Mouse (Mus musculus): ENCODE data around the gene Snx32. TPM values are rescaled to one million over a fixed set of nuclear protein-coding genes. Genes with fewer than 3 reads are reported as not detected.
A peak's percentile ranks its signal among the peaks of the same experiment; 100 is the strongest.
"Not testable (repeated sequence)": the region's sequence is repeated elsewhere in the genome, so short reads cannot be mapped to it uniquely, and the experiment has no call there.

The Snx32 gene
- total RNA-seq, 2 experiments from 2014 or later, result 6.2 to 8.1 TPM

DNA sequence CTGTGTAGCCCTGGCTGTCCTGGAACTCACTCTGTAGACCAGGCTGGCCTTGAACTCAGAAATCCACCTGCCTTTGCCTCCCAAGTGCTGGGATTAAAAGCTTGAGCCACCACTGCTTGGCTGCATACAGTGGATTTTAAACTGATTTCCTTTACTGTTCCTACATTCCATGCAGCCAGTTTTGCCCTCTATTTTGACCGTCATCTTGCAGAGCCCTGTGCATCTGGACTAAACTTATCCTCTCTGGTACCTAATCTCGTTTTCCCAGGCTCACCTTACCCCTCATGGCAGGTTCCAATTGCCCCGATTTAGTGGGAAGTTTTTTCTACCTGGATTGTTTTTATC lies 2.6 kb upstream of the Snx32 start:
- intact Hi-C loops (cut with DNase I), result no loop called here
- no peak for DNase-seq (ENCODE audit: low spot score)

DNA sequence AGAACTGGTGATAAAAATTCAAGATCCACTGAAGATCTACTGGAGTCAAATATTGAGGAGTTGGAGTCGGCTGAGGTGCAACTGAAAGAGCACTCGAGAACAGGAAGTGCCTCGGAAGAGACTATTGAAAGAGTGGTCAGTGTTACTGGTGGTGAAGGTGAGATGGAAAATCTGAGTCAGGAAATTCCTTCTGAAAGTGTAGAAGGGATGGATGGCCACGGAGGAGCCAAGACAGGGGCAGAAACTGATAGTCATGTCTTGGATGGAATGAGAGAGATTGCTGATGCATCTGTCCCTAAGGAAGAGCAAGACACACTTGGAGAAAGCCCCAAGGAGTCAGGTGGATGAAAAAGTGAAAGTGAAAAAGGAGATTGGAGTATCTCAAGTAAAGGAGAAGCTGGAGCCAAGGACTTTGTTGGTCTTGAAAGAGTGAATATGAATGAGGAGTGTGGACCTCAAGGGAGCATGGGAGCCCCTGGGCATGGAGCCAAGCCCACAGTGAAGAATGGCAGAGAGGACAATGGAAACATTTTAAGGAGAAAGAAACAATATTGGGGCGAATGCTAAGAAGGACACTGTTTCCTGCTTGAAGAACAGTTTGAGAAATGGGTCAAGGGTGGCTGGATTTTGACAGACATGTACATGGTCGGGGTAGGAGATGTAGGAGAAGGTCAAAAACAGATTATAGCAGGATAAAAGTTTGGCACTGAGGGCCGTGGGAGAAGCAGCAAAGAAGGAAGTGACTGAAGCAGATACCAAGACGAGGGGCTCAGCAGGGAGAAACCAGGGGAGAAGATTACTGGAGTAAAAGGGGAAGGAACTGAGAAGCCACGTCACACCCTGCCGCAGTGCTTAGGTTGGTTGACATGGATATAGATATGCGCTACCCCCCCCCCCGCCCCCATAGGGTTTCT lies 2.0 kb upstream of the Snx32 start:
- intact Hi-C loops (cut with DNase I), result no loop called here
- DNase-seq (ENCODE audit: low spot score), result no peak

DNA sequence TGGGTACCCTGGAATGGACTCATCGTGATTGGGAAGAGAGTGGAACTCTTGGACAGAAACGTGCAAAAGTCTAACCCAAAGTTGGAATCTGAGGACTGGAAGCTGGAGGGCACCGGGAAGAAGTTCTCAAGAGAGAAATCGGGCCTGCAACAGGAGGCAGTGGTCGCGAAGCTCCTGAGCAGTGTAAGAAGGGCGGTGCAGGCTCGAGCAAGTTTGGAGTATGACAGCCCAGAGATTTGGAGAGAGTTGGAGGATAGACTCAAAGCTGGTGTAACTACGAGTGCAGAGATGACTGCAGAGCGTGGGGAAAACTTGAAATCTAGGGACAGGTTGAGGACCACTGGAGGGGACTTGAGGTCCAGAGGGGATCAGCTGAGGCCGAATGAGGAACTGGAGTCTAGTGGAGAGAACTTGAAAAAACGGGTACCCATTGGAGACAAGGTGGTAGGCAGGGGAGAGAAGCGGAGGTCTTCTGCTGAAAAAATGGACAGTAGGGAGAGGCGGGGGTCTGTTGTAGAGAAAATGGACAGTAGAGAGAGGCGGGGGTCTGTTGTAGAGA lies 815 bp upstream of the Snx32 start:
- no peak for DNase-seq (ENCODE audit: low spot score)
- intact Hi-C loops (cut with DNase I), result no loop called here

DNA sequence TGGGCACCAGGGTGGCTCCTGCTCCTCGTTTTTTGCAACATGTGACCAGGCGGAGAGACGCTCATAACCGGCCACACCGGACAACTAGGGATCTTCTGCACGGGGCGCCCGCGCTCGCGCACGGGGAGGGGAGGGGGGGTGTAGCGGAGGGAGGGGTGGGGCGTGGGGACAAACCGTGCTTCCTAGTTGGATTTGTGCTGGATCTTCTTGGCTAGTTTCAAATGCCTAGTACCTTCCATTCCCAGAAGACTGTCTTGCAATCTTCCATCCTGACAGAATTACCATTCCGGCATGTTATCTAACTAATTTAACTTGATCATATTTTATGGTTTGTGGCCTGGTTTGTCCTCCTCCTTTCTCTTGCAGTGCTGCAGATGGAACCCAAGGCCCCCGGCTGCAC lies 6.7 kb downstream of the Snx32 start, which contains the start of gene 1700020D05Rik:
TSS of gene 1700020D05Rik (minus strand) at position 101 of the 400 bp plus-strand sequence.
- DNase-seq (ENCODE audit: low spot score), result no peak
- intact Hi-C loops (cut with DNase I), result no loop called here

DNA sequence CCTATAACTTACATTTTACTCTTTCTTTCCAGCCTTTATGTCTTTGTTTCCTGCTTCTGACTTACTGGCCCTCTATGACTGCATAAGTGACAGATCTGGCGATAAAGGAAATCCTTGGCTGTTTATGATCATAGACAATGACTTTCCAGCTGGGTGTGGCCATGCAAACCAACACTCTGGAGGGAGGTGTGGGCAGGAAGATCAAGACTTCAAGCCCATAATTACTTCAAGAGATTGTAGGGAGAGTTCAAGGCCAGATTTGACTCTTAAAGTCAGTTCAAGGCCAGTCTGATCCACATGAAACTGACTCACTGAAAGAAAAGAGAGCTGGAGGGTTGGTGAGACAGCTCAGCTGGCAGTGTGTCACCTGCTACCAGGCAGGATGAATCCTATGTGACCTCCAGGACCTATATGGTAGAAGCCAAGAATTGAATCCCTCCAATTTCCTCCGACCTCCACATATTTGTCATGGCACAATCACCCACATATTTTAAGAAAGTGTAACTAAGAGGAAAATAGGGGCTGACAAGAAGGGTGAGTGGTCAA lies 9.9 kb downstream of the Snx32 start:
- no peak for DNase-seq (ENCODE audit: low spot score)
- intact Hi-C loops (cut with DNase I), result no loop called here

DNA sequence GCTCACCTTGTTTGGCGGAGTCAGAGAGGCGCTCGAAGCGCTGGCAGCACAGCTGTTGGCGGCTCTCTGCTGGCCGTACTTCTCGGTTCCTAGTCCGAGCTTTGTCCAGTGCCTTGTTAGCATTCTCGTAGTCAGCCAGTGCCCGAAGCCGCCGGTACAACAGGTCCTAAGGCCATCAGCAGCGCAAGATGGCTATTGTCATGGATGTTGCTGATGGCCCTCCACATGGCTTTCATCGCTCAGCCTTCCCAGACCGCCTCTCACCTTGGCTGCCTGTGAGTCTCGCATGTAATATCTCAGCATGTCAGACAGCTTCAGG lies 14.3 kb downstream of the Snx32 start:
- DNase-seq (ENCODE audit: low spot score), result no peak
- intact Hi-C loops (cut with DNase I), result no loop called here

DNA sequence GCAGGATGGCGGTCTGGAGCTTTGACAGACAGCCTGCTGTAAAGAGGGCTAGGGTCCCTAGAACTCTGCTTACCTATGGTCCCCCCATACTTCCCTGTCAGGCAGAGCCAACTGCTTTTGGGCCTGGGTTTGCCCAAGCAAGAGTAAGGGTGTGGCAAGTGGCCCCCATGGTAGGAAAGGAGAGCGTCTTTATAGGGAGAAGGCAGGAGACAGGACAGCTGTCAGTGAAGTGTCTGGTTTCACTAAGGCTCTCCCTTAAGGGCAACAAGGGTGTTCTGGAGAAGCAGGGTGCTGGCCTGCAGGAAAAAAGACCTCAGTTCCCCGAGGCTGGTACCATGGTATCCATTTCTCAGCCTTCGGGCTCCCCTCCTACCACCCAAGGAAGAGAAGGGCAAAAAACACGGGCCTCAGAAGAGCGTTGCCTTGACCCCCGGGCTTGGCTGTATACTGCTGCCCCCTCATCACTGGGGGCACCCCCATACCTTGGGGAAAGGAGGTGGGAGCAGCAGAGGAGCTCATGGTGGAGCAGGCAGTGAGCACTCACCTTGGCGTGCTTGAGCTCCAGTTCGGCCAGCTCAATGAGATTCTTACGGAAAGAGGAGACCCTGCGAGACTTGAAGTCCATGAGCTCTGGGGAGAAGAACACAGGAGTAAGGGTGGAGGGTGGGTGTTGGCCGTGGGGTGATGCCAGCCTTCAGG lies 14.8 kb downstream of the Snx32 start:
- intact Hi-C loops (cut with DNase I), result no loop called here
- no peak for DNase-seq (ENCODE audit: low spot score)

DNA sequence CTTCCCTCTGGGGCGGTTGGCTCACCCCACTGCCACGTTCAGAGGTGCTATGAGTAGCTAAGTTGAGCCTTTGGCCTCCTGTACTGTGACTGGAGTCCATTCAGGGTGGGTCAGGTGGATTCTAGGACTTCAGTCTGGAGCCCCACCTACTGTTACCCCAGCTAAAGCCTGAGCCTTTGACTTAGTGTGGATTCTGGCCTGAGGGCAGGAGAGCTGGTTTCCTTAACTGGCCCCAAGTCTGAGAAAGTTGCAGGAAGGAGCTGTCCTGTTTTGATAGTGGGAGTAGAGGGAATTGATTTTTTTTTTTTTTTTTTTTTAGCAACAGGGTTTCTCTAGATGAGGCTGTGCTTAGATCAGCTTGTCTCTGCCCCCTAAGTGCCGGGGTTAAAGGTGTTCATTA lies 16.0 kb downstream of the Snx32 start:
- DNase-seq (ENCODE audit: low spot score), result no peak
- intact Hi-C loops (cut with DNase I), result no loop called here

DNA sequence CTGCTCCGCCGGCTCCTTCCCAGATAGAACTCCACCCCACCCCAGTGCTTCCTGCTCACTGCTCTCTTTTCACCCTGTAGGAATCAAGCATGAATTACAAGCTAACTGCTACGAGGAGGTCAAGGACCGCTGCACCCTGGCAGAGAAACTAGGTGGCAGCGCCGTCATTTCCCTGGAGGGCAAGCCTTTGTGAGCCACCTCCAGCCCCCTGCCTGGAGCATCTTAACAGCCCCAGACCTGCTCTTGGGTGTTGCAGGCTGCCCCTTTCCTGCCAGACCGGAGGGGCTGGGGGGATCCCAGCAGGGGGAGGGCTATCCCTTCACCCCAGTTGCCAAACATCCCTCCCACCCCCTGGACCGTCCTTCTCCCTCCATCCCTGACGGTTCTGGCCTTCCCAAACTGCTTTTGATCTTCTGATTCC lies 17.0 kb downstream of the Snx32 start:
- intact Hi-C loops (cut with DNase I), result not testable (repeated sequence)

DNA sequence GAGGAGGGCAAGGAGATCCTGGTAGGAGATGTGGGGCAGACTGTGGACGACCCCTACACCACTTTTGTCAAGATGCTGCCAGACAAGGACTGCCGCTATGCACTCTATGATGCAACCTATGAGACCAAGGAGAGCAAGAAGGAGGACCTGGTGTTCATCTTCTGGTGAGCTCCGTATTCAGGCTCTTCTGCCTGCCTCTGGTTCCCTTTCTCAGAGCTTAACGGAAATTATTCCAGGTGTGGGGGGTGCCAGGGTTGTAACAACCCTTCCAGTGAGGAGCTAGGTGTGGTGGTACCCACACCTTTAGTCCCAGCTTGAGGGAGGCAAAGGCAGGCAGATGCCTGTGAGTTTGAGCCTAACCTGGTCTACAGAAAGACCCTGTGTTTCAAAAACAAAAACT lies 17.7 kb downstream of the Snx32 start:
- DNase-seq (ENCODE audit: low spot score), result no peak
- intact Hi-C loops (cut with DNase I), result no loop called here

More for the DNA sequence above, 17.0 kb downstream of the Snx32 start:
- DNase-seq (ENCODE audit: low spot score), result not testable (repeated sequence)

DNA sequence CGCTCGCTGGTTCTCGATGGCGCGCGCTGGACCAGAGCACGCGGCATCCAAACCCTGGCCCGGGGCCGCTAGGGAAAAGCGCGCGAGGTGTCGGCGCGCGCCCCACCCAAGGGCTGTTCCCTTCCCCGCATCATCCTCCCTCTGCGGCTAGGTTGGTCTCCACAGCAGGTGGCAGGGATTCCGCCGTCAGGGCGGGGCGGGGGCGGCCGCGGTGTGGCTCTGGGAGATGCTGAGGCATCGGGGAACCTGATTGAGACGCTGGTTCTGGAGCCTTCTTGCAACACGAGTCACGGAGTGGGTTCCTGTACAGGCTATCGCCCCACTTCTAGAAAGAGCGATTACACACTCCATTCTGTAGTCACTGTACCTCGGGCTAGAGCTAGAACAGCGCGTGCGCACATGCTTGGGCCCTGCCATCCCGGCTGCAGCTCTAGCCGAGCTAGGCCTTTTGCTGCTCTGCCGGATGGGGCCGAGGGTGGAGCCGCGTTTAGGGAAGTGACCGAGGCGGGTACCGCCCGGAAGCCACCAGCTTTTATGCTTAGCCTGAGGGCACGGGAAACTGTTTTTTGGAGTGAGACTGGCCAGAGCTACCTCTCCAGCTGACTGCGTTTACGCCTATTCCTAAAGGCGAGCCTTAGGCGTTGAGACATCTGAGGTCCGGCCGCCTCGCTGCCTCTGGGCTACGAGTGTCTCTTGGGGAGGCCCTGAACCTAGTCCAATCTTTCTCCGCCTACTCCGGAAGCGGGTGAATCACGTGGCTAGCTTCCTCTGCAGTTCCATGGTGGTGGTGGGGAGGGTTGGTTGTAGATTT lies 19.2 kb downstream of the Snx32 start:
- intact Hi-C loops (cut with DNase I), result loop anchor here (1.0 kb wide), 1 partner anchor 19 kb away; the partner anchor contains the start of gene Snx32

DNA sequence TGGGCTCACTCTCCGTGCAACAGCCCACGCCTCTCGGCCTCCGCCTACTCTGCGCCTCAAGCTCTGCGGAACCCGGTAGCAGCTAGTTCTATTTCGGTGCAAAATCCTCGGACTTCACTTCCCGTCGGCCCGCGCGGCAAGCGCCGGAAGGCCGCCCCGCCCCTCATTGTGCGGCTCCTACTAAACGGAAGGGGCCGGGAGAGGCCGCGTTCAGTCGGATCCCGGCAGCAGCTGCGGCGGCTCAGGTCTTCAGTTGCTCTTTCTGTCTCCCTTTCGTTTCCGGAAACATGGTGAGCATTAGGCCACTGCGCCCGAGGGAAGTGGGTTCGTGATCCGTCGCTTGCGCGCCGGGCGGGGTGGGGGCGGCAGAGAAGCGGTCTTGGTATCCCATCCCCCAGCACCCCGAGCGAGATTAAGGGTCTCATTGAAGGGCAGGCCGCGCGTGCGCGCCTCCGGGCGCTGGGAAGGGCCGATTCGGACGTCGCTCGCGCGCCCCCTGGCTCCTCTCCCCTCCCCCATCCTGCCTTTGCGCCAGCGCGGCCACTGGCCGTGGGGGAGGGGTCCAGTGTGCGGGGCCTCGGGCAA lies 19.9 kb downstream of the Snx32 start, which contains the start of gene Cfl1:
TSS of gene Cfl1 (plus strand) at position 143 of the 585 bp plus-strand sequence.
- DNase-seq (ENCODE audit: low spot score), result peak; percentile 95
- intact Hi-C loops (cut with DNase I), result no loop called here

More for the DNA sequence above, 19.2 kb downstream of the Snx32 start:
- peak; percentile 82 for DNase-seq (ENCODE audit: low spot score)

DNA sequence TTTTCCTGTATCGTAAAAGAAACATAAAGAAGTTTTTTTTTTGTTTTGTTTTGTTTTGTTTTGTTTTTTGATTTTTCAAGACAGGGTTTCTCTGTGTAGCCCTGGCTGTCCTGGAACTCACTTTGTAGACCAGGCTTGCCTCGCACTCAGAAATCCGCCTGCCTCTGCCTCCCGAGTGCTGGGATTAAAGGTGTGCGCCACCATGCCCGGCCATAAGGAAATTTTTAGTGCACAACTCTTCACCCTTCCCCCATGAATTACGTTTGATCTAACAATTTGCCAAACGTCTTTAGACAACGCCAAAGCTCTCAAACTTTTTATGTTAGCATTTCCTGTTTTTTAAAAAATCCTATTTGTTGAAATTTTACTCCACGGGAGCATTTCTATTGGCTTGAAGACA lies 20.6 kb downstream of the Snx32 start:
- intact Hi-C loops (cut with DNase I), result loop anchor here (5.0 kb wide), 1 partner anchor 122 kb away; the partner anchor contains the start of genes Banf1 and Eif1ad

DNA sequence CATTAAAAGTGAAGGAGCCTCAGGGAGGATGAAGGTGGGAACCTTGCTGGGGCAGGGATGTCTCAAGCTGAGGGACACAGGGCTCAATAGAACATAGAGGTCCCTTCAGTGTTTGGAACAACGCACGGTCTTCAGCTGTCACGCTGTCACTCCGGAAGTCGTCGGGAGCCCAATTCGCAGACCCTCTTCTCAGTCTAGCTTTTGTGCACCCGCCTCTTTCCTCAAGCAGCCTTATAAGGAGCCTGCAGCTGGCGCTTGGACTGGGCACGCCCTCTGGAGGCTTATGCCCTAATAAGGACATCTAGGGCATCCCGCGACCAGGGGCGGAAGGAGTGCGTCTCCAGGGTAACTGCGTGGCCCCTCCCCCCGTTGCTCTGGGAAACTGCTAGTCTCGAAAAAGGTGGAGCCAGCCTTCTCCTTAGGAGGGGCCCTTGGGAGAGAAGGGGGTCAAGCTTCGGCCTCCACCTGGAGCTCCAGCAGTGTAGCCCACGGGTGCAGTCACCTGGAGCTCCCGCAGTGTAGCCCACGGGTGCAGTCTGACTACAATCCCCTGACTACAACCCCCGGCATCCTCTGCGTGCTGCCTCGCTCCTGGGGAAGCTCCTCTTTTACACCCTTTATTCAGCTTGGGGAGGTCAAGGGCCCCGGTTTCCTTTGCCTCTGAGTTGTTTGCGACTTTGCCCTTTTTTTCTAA lies 21.3 kb downstream of the Snx32 start:
- intact Hi-C loops (cut with DNase I), result loop anchor here (5.0 kb wide), 1 partner anchor 122 kb away; the partner anchor contains the start of genes Banf1 and Eif1ad
- peak; percentile 97 for DNase-seq (ENCODE audit: low spot score)

More for the DNA sequence above, 20.6 kb downstream of the Snx32 start:
- not testable (repeated sequence) for DNase-seq (ENCODE audit: low spot score)

DNA sequence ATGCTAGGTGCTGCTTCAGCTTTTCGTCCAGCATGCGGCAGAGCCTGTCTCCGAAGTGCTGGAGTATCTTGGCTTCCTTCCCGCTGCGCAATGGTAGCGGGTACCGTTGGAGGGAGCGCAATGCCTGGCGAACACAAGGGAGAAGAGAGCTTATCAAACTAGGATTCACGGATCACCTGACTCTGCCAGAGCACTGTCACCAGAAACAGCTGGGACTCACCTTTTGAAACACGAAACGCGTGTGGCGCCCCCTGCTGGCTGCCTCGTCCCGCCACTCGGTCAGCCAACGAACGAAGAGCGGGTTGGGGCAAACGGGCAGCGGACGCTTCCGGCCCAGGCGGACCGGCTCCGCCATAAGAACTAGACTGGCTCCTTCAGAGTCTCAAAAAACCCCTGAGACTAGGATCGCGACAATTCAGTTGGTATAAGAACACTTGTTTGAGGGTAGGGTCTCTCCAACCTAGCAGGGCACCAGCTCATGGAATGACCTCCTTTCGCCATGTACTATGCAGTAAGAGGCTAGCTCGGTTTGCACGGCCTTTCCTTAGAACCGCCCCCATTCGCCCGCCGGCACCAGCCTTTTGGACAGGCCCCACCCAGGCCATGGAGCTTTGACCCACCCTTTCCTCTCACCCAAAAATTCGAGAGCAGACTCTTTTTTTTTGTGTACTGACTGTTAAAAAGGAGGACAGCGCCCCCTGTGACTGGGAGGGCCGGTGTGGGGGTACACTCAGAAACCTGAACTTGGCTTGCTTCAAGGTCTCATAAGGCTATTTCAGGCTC lies 22.4 kb downstream of the Snx32 start, which contains the start of gene Mus81:
TSS of gene Mus81 (minus strand) at position 635 of the 783 bp plus-strand sequence.
- DNase-seq (ENCODE audit: low spot score), result peak; percentile 94
- intact Hi-C loops (cut with DNase I), result loop anchor here (1.0 to 5.0 kb wide), 3 partner anchors 23 to 121 kb away; partner anchors contain the start of genes Banf1 and Eif1ad

DNA sequence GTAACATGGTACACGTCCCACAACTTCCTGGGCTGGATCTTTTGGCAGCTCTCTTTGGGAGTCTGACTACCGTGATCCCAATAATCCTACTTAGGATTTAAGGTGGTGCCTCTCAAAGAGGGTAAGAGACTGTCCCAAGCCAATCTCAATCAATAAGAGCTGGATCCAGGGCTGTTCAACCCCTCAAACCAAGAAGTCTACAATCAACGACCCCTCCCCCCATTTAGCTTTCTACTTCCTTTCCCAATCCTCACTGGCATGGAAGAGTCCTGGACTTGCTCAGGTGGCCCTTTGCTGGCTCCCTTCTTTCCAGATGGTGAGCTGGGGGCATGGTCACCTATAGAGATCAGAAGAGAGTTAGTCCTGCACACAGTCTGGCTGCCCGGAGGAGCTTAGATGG lies 23.6 kb downstream of the Snx32 start:
- intact Hi-C loops (cut with DNase I), result loop anchor here (1.0 to 5.0 kb wide), 3 partner anchors 22 to 119 kb away; partner anchors contain the start of genes Banf1 and Eif1ad
- no peak for DNase-seq (ENCODE audit: low spot score)

DNA sequence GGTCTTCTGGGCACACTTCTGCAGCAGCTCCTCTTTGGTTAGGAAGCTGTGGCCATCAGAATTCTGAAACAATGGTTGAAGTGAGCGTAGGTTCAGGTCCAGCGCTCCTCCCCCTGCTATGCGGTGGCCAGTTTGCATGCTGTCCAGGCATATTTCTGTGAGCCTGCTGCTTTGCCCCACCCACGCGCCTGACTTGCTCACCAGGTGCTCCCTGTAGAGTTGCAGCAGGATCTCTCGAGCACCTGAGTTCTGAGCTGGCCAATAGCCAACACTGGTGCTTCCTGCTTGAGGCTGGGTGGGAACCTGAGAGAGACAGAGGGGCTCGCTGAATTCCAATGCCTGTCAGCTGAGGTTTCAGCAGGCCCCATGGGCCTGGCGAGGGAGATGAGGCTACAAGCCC lies 24.1 kb downstream of the Snx32 start:
- no peak for DNase-seq (ENCODE audit: low spot score)
- intact Hi-C loops (cut with DNase I), result loop anchor here (2.0 to 5.0 kb wide), 2 partner anchors 21 to 119 kb away; partner anchors contain the start of genes Banf1 and Eif1ad

Data from heart, postnatal 25 days (tissue).